Mouse (Mus musculus) forebrain, postnatal 0 days (tissue): ENCODE data around the gene Cep85l. TPM values are rescaled to one million over a fixed set of nuclear protein-coding genes. Genes with fewer than 3 reads are reported as not detected.
A peak's percentile ranks its signal among the peaks of the same experiment; 100 is the strongest.

Experiments
- ATAC-seq: fragments of 200-750 bp; cut with Nextera tagmentation; 2 replicates; pipeline ENCODE4 v1.8.0; 2017; ENCODE audit warnings: mild to moderate bottlenecking, moderate library complexity
- DNase-seq: peaks from one replicate; pipeline ENCODE4 v3.0.0-alpha.2; 2015
- H3K27ac ChIP-seq: fragments of 300-500 bp; sonication (generic); 2 replicates; pipeline ENCODE4 v1.5.1; 2014; ENCODE audit warnings: low read depth, mild to moderate bottlenecking, antibody characterized with exemption, low read length, moderate library complexity, mixed read lengths
- H3K27me3 ChIP-seq: fragments of 300-500 bp; sonication (generic); 2 replicates; pipeline ENCODE4 v1.6.1; 2014; ENCODE audit warnings: mild to moderate bottlenecking, low read length, mixed read lengths; ENCODE audit not compliant: insufficient read depth
- H3K36me3 ChIP-seq: fragments of 300-500 bp; sonication (generic); 2 replicates; pipeline ENCODE4 v1.6.1; 2014; ENCODE audit warnings: mild to moderate bottlenecking, moderate library complexity; ENCODE audit not compliant: insufficient read depth
- H3K4me1 ChIP-seq: fragments of 300-500 bp; sonication (generic); 2 replicates; pipeline ENCODE4 v1.6.1; 2014; ENCODE audit warnings: antibody characterized with exemption; ENCODE audit not compliant: insufficient read depth
- H3K4me2 ChIP-seq: fragments of 300-500 bp; sonication (generic); 2 replicates; pipeline ENCODE4 v1.6.1; 2014; ENCODE audit warnings: low read depth, mild to moderate bottlenecking, moderate library complexity
- H3K4me3 ChIP-seq: fragments of 300-500 bp; sonication (generic); 2 replicates; pipeline ENCODE4 v1.5.1; 2014; ENCODE audit warnings: low read depth, low read length, mixed read lengths
- H3K9ac ChIP-seq: fragments of 300-500 bp; sonication (generic); 2 replicates; pipeline ENCODE4 v1.6.1; 2014; ENCODE audit warnings: mild to moderate bottlenecking
- H3K9me3 ChIP-seq: fragments of 300-500 bp; sonication (generic); 2 replicates; pipeline ENCODE4 v1.6.1; 2016; ENCODE audit warnings: low read length
- CTCF ChIP-seq: sonication (generic); IDR thresholded peaks from 2 replicates; pipeline ENCODE4 v1.5.1; 2016; ENCODE audit warnings: antibody characterized with exemption, control low read depth, low read depth
- WGBS: fragments of 180-500 bp; shearing (Covaris S2); extraction: QIAGEN DNeasy Blood & Tissue Kit; methylation state at CpG from one replicate; pipeline ENCODE4 v1.1.7; 2014; 5-methylcytosine and 5-hydroxymethylcytosine counted together
- polyA plus RNA-seq: library from polyadenylated mRNA; unstranded; fragments of >200 nt; fragmentation: Nextera tagmentation; extraction: Ambion mirVana; gene quantifications from 2 replicates; pipeline ENCODE4 v1.2.1, GENCODE M21; 2015
- total RNA-seq: library from RNA; depleted of rRNA; stranded (reverse); fragments of >200 nt; gene quantifications from 2 replicates; pipeline ENCODE4 v1.2.3, GENCODE M21; 2014

The Cep85l gene
- total and polyA plus RNA-seq, 2 experiments from 2014 or later = 6.9 to 18.2 TPM

GRCm38 (mm10) chr10:53353665-53354064 is 26.1 kb downstream of the Cep85l start:
- Histone ChIP-seq H3K36me3 (peaks cover 6% of the 10 kb centered on the region), H3K9ac (no peak overlapping the region), H3K4me2 (no peak overlapping the region), H3K4me3 (no peak overlapping the region), H3K27ac (no peak overlapping the region), H3K27me3 (no peaks in the 10 kb centered on the region), H3K9me3 (no peaks in the 10 kb centered on the region), H3K4me1 (no peaks in the 10 kb centered on the region)
- no peak for TF ChIP-seq CTCF
- 88% methylated on average over 3 of the region's 3 CpGs for WGBS
- DNase-seq = no peak
- no peak for ATAC-seq

- H3K4me2 ChIP-seq = no peak overlapping the region
- no peak for TF ChIP-seq CTCF
- no peak overlapping the region for H3K27ac ChIP-seq
- H3K9ac ChIP-seq = no peak overlapping the region
- no peaks in the 10 kb centered on the region for H3K4me1 ChIP-seq
- 0 out of 2 replicates have a peak, but pooled peaks cover 4% of the 10 kb centered on the region for H3K36me3 ChIP-seq
- DNase-seq (no peak), ATAC-seq (no peak)
- WGBS = 71% methylated on average over 1 of the region's 1 CpGs
- no peaks in the 10 kb centered on the region for H3K27me3 ChIP-seq
- no peak overlapping the region for H3K4me3 ChIP-seq
- no peaks in the 10 kb centered on the region for H3K9me3 ChIP-seq
Measured at GRCm38 (mm10) chr10:53349254-53349653, 30.5 kb downstream of the Cep85l start.

GRCm38 (mm10) chr10:53347787-53348755 is 31.7 kb downstream of the Cep85l start:
- H3K9ac ChIP-seq = no peak overlapping the region
- TF ChIP-seq CTCF = peak; percentile 89
- no peaks in the 10 kb centered on the region for H3K4me1 ChIP-seq
- 0 out of 2 replicates have a peak, but pooled peaks cover 4% of the 10 kb centered on the region for H3K36me3 ChIP-seq
- no peak overlapping the region for H3K27ac ChIP-seq
- H3K9me3 ChIP-seq = no peaks in the 10 kb centered on the region
- DNase-seq = peak; percentile 90
- H3K4me3 ChIP-seq = no peak overlapping the region
- no peaks in the 10 kb centered on the region for H3K27me3 ChIP-seq
- no peak overlapping the region for H3K4me2 ChIP-seq
- WGBS = 56% methylated on average over 10 of the region's 10 CpGs
- ATAC-seq = peak; percentile 87

- Histone ChIP-seq H3K4me1 (no peaks in the 10 kb centered on the region), H3K27me3 (no peaks in the 10 kb centered on the region), H3K9me3 (no peaks in the 10 kb centered on the region), H3K4me2 (no peak overlapping the region), H3K36me3 (0 out of 2 replicates have a peak, but pooled peaks cover 4% of the 10 kb centered on the region), H3K27ac (no peak overlapping the region), H3K4me3 (no peak overlapping the region), H3K9ac (no peak overlapping the region)
- no peak for TF ChIP-seq CTCF
- DNase-seq = no peak
- no peak for ATAC-seq
- WGBS = 87% methylated on average over 5 of the region's 5 CpGs
Measured at GRCm38 (mm10) chr10:53346916-53347315, 32.8 kb downstream of the Cep85l start.

- ATAC-seq = 0 out of 2 replicates have a peak, but pooled peaks have one; percentile 34
- H3K36me3 ChIP-seq = 0 out of 2 replicates have a peak, but pooled peaks cover 4% of the 10 kb centered on the region
- H3K27me3 ChIP-seq = no peaks in the 10 kb centered on the region
- no peak overlapping the region for H3K4me2 ChIP-seq
- no peak overlapping the region for H3K4me3 ChIP-seq
- no peak overlapping the region for H3K27ac ChIP-seq
- H3K9ac ChIP-seq = no peak overlapping the region
- TF ChIP-seq CTCF = peak; percentile 86
- H3K9me3 ChIP-seq = no peaks in the 10 kb centered on the region
- H3K4me1 ChIP-seq = no peaks in the 10 kb centered on the region
- WGBS = 47% methylated on average over 3 of the region's 3 CpGs
- peak; percentile 66 for DNase-seq
Measured at GRCm38 (mm10) chr10:53346506-53346905, 33.2 kb downstream of the Cep85l start.

- 0 out of 2 replicates have a peak, but pooled peaks cover 4% of the 10 kb centered on the region for H3K36me3 ChIP-seq
- H3K4me2 ChIP-seq = no peak overlapping the region
- H3K4me1 ChIP-seq = no peaks in the 10 kb centered on the region
- no peaks in the 10 kb centered on the region for H3K27me3 ChIP-seq
- H3K9ac ChIP-seq = no peak overlapping the region
- no peak overlapping the region for H3K27ac ChIP-seq
- 88% methylated on average over 4 of the region's 4 CpGs for WGBS
- no peak overlapping the region for H3K4me3 ChIP-seq
- ATAC-seq (no peak), DNase-seq (no peak)
- H3K9me3 ChIP-seq = no peaks in the 10 kb centered on the region
- no peak for TF ChIP-seq CTCF
Measured at GRCm38 (mm10) chr10:53345508-53345907, 34.2 kb downstream of the Cep85l start.

- H3K27me3 ChIP-seq = no peaks in the 10 kb centered on the region
- no peak overlapping the region for H3K27ac ChIP-seq
- 0 out of 2 replicates have a peak, but pooled peaks cover 3% of the 10 kb centered on the region for H3K36me3 ChIP-seq
- no peak overlapping the region for H3K4me2 ChIP-seq
- H3K4me3 ChIP-seq = no peak overlapping the region
- no peak for ATAC-seq
- H3K4me1 ChIP-seq = no peaks in the 10 kb centered on the region
- 46% methylated on average over 10 of the region's 10 CpGs for WGBS
- TF ChIP-seq CTCF = no peak
- no peak overlapping the region for H3K9ac ChIP-seq
- H3K9me3 ChIP-seq = no peaks in the 10 kb centered on the region
- DNase-seq = no peak
Measured at GRCm38 (mm10) chr10:53343865-53344264, 35.9 kb downstream of the Cep85l start.
